Mouse (Mus musculus) hindbrain, embryonic 14.5 days (tissue): ENCODE results near the gene Cep112. TPM values are rescaled to one million over a fixed set of nuclear protein-coding genes. Genes with fewer than 3 reads are reported as not detected.

Experiments
- ATAC-seq: fragments of 200-750 bp; cut with Nextera tagmentation; 2 replicates; pipeline ENCODE4 v1.8.0; 2017; ENCODE audit warnings: moderate number of reproducible peaks, mild to moderate bottlenecking, moderate TSS enrichment, moderate library complexity; ENCODE audit not compliant: low FRiP score
- DNase-seq: peaks from one replicate; pipeline ENCODE4 v3.0.0-alpha.2; 2015; ENCODE audit warnings: low spot score
- H3K27ac ChIP-seq: fragments of 300-500 bp; sonication (generic); 2 replicates; pipeline ENCODE4 v1.5.1; 2014; ENCODE audit warnings: mild to moderate bottlenecking, moderate library complexity
- H3K27me3 ChIP-seq: fragments of 300-500 bp; sonication (generic); 2 replicates; pipeline ENCODE4 v1.6.1; 2014; ENCODE audit warnings: mild to moderate bottlenecking, low read length, mixed read lengths; ENCODE audit not compliant: control insufficient read depth, insufficient read depth
- H3K36me3 ChIP-seq: fragments of 300-500 bp; sonication (generic); replicated peaks from 2 replicates; pipeline ENCODE4 v1.6.1; 2014; ENCODE audit not compliant: control insufficient read depth, insufficient read depth
- H3K4me1 ChIP-seq: fragments of 300-500 bp; sonication (generic); replicated peaks from 2 replicates; pipeline ENCODE4 v1.6.1; 2014; ENCODE audit warnings: antibody characterized with exemption, low read length, mixed read lengths; ENCODE audit not compliant: control insufficient read depth, insufficient read depth
- H3K4me2 ChIP-seq: fragments of 300-500 bp; sonication (generic); replicated peaks from 2 replicates; pipeline ENCODE4 v1.6.1; 2014; ENCODE audit warnings: mild to moderate bottlenecking, moderate library complexity
- H3K4me3 ChIP-seq: fragments of 300-500 bp; sonication (generic); replicated peaks from 2 replicates; pipeline ENCODE4 v1.5.1; 2014; ENCODE audit warnings: mild to moderate bottlenecking, low read length
- H3K9ac ChIP-seq: fragments of 300-500 bp; sonication (generic); 2 replicates; pipeline ENCODE4 v1.6.1; 2014
- H3K9me3 ChIP-seq: fragments of 300-500 bp; sonication (generic); 2 replicates; pipeline ENCODE4 v1.6.1; 2016; ENCODE audit warnings: low read length; ENCODE audit not compliant: control insufficient read depth
- WGBS: fragments of 180-500 bp; shearing (Covaris S2); extraction: QIAGEN DNeasy Blood & Tissue Kit; methylation state at CpG from one replicate; pipeline ENCODE4 v1.1.7; 2014; 5-methylcytosine and 5-hydroxymethylcytosine counted together
- polyA plus RNA-seq: library from polyadenylated mRNA; unstranded; fragments of >200 nt; fragmentation: Nextera tagmentation; extraction: Ambion mirVana; gene quantifications from 2 replicates; pipeline ENCODE4 v1.2.1, GENCODE M21; 2014

Gene Cep112
- polyA plus RNA-seq, 1 experiment from 2014 or later, result 9.6 TPM

DNA sequence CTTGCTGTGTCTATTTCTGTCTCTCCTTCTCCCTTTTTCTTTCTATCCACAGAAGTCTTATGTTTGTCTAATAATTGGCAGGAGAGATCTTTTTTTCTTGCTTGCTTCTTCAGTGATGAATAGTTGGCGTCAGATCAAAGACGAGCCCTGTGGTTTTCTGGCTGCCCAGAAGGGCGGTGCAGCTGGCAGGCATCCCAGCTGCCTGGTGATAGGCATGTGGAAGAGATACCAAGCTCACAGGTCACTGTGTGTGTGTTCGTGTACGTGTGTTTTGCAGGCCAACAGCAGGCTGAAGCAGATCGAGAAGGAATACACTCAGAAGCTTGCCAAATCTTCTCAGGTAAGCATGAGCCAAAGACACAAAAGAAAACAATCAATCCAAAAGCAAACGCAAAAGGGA is 327.3 kb downstream of the Cep112 start:
- Histone ChIP-seq H3K9me3 (no peaks in the 10 kb centered on the region), H3K4me1 (peaks cover 8% of the 10 kb centered on the region), H3K27me3 (no peaks in the 10 kb centered on the region), H3K9ac (no peak overlapping the region), H3K27ac (no peak overlapping the region; the same call in 1 of the 2 replicates), H3K4me2 (0 out of 2 replicates have a peak overlapping the region, but pooled peaks have one; percentile 15), H3K4me3 (no peak overlapping the region), H3K36me3 (no peaks in the 10 kb centered on the region)
- DNase-seq (peak; percentile 70), ATAC-seq (no peak)
- 35% methylated on average over 7 of the region's 7 CpGs for WGBS

DNA sequence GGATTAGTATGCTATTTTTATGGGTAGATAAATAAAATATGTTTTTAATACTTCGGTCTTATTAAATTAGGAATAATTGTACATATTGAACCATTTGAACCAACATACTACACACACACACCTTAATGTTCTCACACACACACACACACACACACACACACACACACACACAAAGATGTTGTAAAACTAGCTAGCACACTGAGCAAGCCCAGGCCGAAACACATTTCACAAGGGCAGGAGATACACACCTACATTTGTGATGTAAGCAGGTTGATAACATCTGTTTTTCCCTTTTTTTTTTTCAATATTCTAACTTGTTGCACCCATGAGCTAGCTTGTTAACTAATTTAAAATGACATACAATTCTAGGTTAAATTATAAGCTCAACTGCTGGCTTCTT is 327.8 kb downstream of the Cep112 start:
- Histone ChIP-seq H3K4me3 (no peak overlapping the region), H3K9me3 (no peaks in the 10 kb centered on the region), H3K9ac (no peak overlapping the region), H3K4me1 (peaks cover 8% of the 10 kb centered on the region), H3K4me2 (no peak overlapping the region), H3K36me3 (no peaks in the 10 kb centered on the region), H3K27me3 (no peaks in the 10 kb centered on the region), H3K27ac (no peak overlapping the region)
- DNase-seq, result no peak
- 93% methylated on average over 2 of the region's 2 CpGs for WGBS
- no peak for ATAC-seq

DNA sequence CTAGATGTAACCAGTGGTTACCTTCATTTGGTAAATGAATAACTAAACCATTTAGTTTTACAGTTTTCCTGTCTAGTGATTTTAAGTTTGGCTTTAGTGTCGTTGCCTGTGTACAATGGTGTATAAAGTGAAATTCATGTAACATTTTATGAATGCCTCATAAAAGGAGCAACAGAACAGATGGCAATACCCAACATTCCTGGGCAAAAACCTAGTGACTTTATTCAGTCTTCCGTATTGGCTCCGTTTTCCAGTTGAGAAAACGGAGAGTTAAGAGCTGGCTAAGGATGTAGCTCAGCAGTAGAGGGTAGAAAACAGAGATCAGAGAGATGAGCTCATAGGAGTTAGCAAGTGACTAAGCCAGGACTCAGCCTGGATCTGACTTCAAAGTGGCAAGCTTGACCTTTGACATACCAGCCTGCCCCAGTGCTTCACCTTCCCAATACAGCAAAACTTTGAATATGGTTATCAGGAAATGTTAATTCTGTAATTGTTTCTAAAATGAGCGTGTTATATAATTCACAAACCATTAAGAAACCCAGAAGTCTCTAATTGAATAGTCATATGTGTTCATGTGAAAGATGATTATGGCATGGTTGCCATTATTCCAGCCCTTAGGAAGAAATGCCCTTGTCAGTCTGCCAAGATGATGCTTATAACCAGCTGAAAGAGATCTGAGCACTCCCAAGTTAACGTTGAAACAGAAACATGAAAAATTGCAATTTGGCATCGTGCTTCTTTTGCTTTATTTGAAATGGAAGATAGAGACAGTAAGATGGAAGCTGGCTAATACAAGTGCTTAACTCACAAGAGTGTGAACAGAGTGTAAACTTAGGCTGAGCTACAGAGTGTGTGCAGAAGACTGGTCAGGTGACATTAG is 328.6 kb downstream of the Cep112 start:
- Histone ChIP-seq H3K4me2 (no peak overlapping the region), H3K4me1 (peaks cover 8% of the 10 kb centered on the region), H3K36me3 (no peaks in the 10 kb centered on the region), H3K27me3 (no peaks in the 10 kb centered on the region), H3K27ac (no peak overlapping the region), H3K9me3 (no peaks in the 10 kb centered on the region), H3K4me3 (no peak overlapping the region), H3K9ac (no peak overlapping the region)
- WGBS, result 79% methylated on average over 7 of the region's 7 CpGs
- ATAC-seq, result no peak
- DNase-seq, result no peak

DNA sequence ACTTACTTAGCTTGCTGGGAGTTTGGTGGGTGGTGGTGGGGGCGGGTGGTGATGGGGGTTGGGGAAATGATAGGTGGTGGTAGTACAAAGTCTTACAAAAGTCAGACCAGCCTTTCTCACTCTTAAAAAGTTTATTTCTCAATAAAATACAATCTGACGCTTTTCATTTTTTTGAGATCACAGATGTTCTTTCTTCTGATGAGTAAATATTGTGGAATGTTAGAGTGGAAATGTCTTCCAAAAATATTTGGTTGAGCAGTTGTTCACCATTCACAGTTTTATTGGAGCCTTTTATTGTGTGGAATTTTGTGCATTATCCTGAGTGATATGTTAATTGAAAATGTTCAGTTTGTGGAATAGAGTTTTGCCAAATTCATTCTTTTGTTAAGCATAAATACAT is 332.2 kb downstream of the Cep112 start:
- Histone ChIP-seq H3K27me3 (no peaks in the 10 kb centered on the region), H3K9ac (no peak overlapping the region), H3K4me3 (no peak overlapping the region), H3K9me3 (no peaks in the 10 kb centered on the region), H3K27ac (no peak overlapping the region), H3K36me3 (no peaks in the 10 kb centered on the region), H3K4me1 (peaks cover 2% of the 10 kb centered on the region; the same call in 1 of the 2 replicates), H3K4me2 (no peak overlapping the region)
- ATAC-seq (no peak), DNase-seq (no peak)
- WGBS, result 92% methylated on average over 2 of the region's 2 CpGs

DNA sequence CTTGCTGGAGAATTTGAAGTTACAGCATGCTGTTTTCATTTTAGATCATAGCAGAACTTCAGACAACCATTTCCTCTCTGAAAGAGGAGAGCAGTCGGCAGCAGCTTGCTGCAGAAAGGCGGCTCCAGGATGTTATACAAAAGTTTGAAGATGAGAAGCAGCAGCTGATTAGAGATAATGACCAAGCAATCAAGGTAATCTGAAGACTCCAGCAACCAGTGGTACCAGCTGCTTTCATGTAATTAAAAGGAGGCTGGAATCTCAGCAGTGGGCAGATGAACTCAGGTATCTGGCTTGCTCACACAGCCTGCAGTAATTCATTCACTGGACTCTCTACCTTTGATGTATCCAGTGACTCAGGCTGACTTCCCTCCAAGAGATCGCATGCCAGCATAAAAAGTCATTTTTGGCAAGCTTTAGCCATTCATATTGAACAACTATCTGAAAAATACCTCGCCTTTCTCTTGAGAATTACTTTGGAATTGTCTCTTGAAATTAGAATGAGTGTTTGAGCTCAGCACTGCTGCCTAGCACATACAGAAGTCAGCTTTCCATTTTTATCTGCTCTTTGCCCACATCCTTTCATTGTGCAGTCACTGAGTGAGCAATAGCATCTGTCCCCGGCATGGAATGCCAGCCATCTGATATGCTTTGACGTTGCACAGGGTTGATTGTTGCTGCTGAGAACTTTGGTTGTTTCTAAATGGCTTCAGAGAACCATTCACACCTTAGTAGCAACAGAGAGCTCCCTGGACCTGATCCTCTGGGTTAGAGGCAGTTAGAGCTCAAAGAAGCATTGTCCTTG is 332.8 kb downstream of the Cep112 start:
- no peaks in the 10 kb centered on the region for H3K27me3 ChIP-seq
- H3K4me3 ChIP-seq, result no peak overlapping the region
- WGBS, result 71% methylated on average over 6 of the region's 6 CpGs
- H3K9me3 ChIP-seq, result no peaks in the 10 kb centered on the region
- DNase-seq (no peak), ATAC-seq (no peak)
- H3K9ac ChIP-seq, result no peak overlapping the region
- no peak overlapping the region for H3K4me2 ChIP-seq
- H3K4me1 ChIP-seq, result no peaks in the 10 kb centered on the region
- H3K27ac ChIP-seq, result no peak overlapping the region
- H3K36me3 ChIP-seq, result no peaks in the 10 kb centered on the region

DNA sequence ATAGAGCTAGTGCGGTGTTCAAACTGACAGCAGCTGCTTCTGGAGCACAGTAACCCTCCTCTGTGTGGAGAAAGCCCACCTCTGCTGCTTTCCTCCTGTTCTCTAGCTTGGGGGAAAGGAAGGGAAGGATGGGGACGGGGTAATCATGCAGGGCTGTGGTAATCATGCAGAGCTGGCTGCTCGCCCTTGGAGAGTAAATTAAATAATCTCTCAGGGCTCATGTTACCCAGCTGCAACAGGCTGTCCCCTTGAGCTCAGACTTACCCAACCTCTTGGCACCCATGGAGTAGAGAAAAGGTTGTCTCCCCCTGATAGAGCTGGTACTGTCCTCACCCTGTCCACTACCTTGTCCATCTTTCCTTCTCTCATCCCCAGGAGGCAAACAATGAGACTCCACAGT is 345.1 kb downstream of the Cep112 start:
- no peak overlapping the region for H3K4me2 ChIP-seq
- no peak overlapping the region for H3K27ac ChIP-seq
- H3K27me3 ChIP-seq, result no peaks in the 10 kb centered on the region
- WGBS, result 63% methylated on average over 3 of the region's 3 CpGs
- H3K9me3 ChIP-seq, result no peaks in the 10 kb centered on the region
- H3K9ac ChIP-seq, result no peak overlapping the region
- DNase-seq (no peak), ATAC-seq (no peak)
- no peak overlapping the region for H3K4me3 ChIP-seq
- no peaks in the 10 kb centered on the region for H3K36me3 ChIP-seq
- H3K4me1 ChIP-seq, result peaks cover 3% of the 10 kb centered on the region

DNA sequence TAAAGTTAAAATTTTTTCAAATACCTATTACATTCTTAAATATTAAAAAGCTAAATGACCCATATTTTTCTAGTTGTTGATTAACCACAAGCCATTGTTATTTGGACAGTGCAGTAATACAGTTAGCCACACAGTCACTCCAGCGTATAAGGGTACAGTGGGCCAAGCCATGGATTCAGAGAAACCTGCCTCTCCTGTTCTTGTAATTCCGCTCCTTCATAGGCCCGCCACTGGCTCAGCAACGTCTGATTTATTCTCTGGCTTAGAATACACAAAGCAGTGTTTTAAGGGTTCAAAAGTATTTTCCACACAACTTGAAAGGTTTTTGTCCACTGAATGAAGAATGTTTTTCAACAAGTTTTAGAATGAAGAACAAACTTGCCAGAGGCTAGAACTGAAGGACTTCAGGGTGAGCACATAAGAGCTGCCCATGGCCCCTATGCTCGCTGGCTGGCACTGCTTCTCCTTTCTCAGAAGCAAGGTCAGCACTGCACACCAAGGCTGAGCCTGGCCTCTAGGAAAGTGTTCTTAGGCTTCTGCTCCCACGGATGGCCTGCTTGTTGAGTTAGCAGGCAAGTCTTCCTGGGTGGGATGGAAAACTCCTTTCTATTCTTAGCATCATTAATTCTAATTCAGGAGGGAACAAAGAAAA is 349.2 kb downstream of the Cep112 start:
- Histone ChIP-seq H3K4me3 (no peak overlapping the region), H3K36me3 (no peaks in the 10 kb centered on the region), H3K27me3 (no peaks in the 10 kb centered on the region), H3K4me2 (no peak overlapping the region), H3K9ac (no peak overlapping the region), H3K9me3 (no peaks in the 10 kb centered on the region), H3K4me1 (peaks cover 4% of the 10 kb centered on the region), H3K27ac (no peak overlapping the region)
- no peak for DNase-seq
- no peak for ATAC-seq
- 73% methylated on average over 6 of the region's 6 CpGs for WGBS

DNA sequence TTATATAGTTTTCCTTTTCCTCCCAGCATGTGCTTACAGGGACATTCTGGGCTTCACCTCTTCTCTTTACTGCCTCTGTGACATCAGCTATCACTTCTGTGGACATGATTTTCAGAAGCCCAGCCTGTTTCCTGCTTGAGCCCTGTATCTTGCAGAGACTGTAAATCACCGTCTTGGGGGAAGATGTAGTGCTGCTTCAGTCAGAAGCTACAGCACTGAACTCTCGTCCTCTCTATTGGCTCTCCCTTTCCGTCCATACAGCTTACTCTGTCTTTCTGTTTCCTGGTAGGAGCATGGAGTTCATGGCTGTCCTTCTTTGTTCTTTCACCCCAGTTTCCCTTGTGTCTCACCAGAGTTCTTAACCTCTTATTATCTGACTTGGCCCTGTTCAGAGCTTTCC is 352.2 kb downstream of the Cep112 start:
- no peak for DNase-seq
- Histone ChIP-seq H3K9ac (no peak overlapping the region), H3K27ac (no peak overlapping the region), H3K4me3 (no peak overlapping the region), H3K36me3 (no peaks in the 10 kb centered on the region), H3K4me2 (no peak overlapping the region), H3K9me3 (no peaks in the 10 kb centered on the region), H3K27me3 (no peaks in the 10 kb centered on the region), H3K4me1 (peaks cover 4% of the 10 kb centered on the region)
- WGBS, result 58% methylated on average over 3 of the region's 3 CpGs
- no peak for ATAC-seq
